Mouse (Mus musculus) forebrain, embryonic 14.5 days (tissue): ENCODE data around the gene Cst9. TPM values are rescaled to one million over a fixed set of nuclear protein-coding genes. Genes with fewer than 3 reads are reported as not detected.

Experiments
- ATAC-seq: fragments of 200-750 bp; cut with Nextera tagmentation; 2 replicates; pipeline ENCODE4 v1.8.0; 2017; ENCODE audit warnings: mild to moderate bottlenecking, moderate library complexity
- DNase-seq: peaks from one replicate; pipeline ENCODE4 v3.0.0-alpha.2; 2015; ENCODE audit warnings: low spot score
- H3K27ac ChIP-seq: fragments of 300-500 bp; sonication (generic); 2 replicates; pipeline ENCODE4 v1.5.1; 2014; ENCODE audit warnings: low read depth, mild to moderate bottlenecking, control low read depth, low read length, moderate library complexity
- H3K27me3 ChIP-seq: fragments of 300-500 bp; sonication (generic); replicated peaks from 2 replicates; pipeline ENCODE4 v1.6.1; 2014; ENCODE audit warnings: low read length, control low read depth, mixed read lengths; ENCODE audit not compliant: control insufficient read depth, insufficient read depth
- H3K36me3 ChIP-seq: fragments of 300-500 bp; sonication (generic); 2 replicates; pipeline ENCODE4 v1.6.1; 2014; ENCODE audit warnings: low read length, control low read depth; ENCODE audit not compliant: control insufficient read depth, insufficient read depth
- H3K4me1 ChIP-seq: fragments of 300-500 bp; sonication (generic); 2 replicates; pipeline ENCODE4 v1.6.1; 2014; ENCODE audit warnings: antibody characterized with exemption, low read length, control low read depth; ENCODE audit not compliant: control insufficient read depth, insufficient read depth
- H3K4me2 ChIP-seq: fragments of 300-500 bp; sonication (generic); 2 replicates; pipeline ENCODE4 v1.6.1; 2014; ENCODE audit warnings: mild to moderate bottlenecking, control low read depth, low read length
- H3K4me3 ChIP-seq: fragments of 300-500 bp; sonication (generic); 2 replicates; pipeline ENCODE4 v1.5.1; 2014; ENCODE audit warnings: low read depth, low read length, control low read depth
- H3K9ac ChIP-seq: fragments of 300-500 bp; sonication (generic); 2 replicates; pipeline ENCODE4 v1.6.1; 2014; ENCODE audit warnings: mild to moderate bottlenecking, low read length, control low read depth, moderate library complexity
- H3K9me3 ChIP-seq: fragments of 300-500 bp; sonication (generic); replicated peaks from 2 replicates; pipeline ENCODE4 v1.6.1; 2016; ENCODE audit warnings: low read length, control low read depth, mixed read lengths; ENCODE audit not compliant: control insufficient read depth
- WGBS: fragments of 180-500 bp; shearing (Covaris S2); extraction: QIAGEN DNeasy Blood & Tissue Kit; methylation state at CpG from one replicate; pipeline ENCODE4 v1.1.7; 2014; 5-methylcytosine and 5-hydroxymethylcytosine counted together
- polyA plus RNA-seq: library from polyadenylated mRNA; unstranded; fragments of >200 nt; fragmentation: Nextera tagmentation; extraction: Ambion mirVana; gene quantifications from 2 replicates; pipeline ENCODE4 v1.2.1, GENCODE M21; 2014

Cst9 gene
- polyA plus RNA-seq = not detected in 2 replicates

DNA sequence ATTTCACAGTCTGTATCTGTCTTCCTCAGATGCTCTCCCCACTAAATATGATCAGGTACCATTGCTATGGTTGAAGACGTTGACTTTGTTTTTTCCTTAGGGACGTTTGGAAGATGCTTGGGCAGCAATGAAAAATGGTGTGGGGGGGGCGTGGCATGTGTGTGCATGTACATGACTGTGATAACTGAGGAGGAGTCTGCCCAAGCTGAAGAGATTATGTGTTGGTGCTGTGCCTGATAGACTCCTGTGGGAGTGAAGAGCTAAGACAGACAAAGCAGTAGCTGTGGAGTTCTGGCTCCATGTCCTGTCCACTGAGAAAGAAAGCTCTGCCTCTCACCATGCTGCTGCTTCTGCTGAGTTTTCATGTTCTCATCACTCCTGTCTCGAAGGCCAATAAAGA lies at the start of gene Cst9:
Gene Cst9, plus strand, starts transcription at position 236 of the 400 bp plus-strand sequence.
- WGBS = 69% methylated on average over 4 of the region's 4 CpGs
- Histone ChIP-seq H3K27me3 (no peaks in the 10 kb centered on the region), H3K9ac (no peak within 1 kb of the TSS), H3K4me3 (no peak within 1 kb of the TSS), H3K4me1 (no peaks in the 10 kb centered on the region), H3K4me2 (no peak within 1 kb of the TSS), H3K36me3 (no peaks in the 10 kb centered on the region), H3K9me3 (no peaks in the 10 kb centered on the region), H3K27ac (no peak within 1 kb of the TSS)
- DNase-seq (no peak), ATAC-seq (no peak)

DNA sequence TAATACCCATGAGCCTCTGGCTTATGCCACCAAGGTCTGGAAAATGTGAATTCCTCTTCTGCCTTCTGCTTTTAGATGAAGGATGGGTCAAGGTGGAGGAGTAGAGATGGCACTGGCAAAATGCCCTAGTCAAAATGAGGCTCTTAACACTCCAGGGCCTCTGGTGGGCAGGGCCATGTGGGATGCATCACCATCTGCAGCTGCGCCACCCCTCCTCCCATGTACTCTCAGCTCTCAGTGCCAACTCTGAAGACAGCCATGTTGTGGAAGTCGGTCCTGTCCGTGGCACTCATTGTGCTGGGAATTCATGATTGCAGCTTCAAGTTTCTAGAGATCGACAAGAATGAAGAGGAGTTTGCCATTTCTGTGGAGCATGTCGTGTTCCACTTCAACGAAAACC lies 45.8 kb upstream of the Cst9 start, which contains the start of gene Cst12:
Gene Cst12, plus strand, starts transcription at position 220 of the 400 bp plus-strand sequence.
- no peak within 1 kb of the TSS for H3K4me3 ChIP-seq

DNA sequence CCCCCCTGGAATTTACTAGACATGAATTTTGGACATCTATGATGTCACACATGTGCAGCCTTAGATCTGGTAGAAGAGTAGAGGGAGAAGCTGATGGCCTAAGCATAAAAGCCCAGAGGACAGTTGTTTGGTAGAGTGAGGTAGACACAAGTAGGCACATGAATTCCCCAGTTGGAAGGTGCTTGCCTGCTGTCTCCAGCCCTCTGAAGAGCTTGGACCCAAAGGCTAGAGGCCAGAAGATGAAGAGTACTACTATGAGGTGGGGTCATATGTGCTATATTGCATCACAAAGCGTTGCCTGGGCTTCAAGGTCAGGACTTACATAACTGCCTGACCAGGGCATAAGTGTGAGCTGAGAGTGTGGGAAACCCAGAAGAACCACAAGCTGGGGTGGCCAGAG lies 36.5 kb upstream of the Cst9 start, which contains the start of gene Cst8:
Gene Cst8, plus strand, starts transcription at position 301 of the 400 bp plus-strand sequence.
- no peaks in the 10 kb centered on the region for H3K27me3 ChIP-seq
- DNase-seq = no peak
- H3K4me1 ChIP-seq = no peaks in the 10 kb centered on the region
- H3K4me3 ChIP-seq = no peak within 1 kb of the TSS
- H3K4me2 ChIP-seq = no peak within 1 kb of the TSS
- no peak within 1 kb of the TSS for H3K9ac ChIP-seq
- no peak for ATAC-seq
- WGBS = 79% methylated on average over 1 of the region's 1 CpGs
- no peaks in the 10 kb centered on the region for H3K9me3 ChIP-seq
- H3K27ac ChIP-seq = no peak within 1 kb of the TSS
- no peaks in the 10 kb centered on the region for H3K36me3 ChIP-seq

More for the DNA sequence above, 45.8 kb upstream of the Cst9 start, which contains the start of gene Cst12:
- H3K9ac ChIP-seq = no peak within 1 kb of the TSS
- H3K4me1 ChIP-seq = no peaks in the 10 kb centered on the region
- no peaks in the 10 kb centered on the region for H3K36me3 ChIP-seq
- 92% methylated on average over 6 of the region's 6 CpGs for WGBS
- H3K27me3 ChIP-seq = no peaks in the 10 kb centered on the region
- H3K4me2 ChIP-seq = no peak within 1 kb of the TSS
- no peaks in the 10 kb centered on the region for H3K9me3 ChIP-seq
- DNase-seq (no peak), ATAC-seq (no peak)
- no peak within 1 kb of the TSS for H3K27ac ChIP-seq

DNA sequence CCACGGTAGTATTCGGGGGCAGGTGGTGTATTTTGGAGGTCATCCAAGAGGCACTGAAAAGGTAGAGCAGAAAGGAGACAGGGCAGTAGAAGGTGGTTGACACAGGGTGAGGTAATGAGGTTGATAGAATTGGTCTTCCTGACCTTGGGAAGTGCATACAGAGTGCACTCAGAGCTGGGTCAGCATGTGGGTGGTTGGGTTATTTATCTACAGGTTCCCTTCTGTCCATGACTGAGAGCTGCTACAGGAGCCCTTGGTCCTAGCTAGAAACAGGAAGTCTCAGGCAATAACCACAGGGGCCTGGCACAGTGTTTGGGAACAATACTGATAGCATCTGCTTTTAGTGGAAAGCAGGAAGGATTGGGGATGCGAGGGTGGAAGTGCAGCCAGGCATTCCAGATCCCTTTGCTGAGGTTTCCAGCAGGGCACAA lies 33.4 kb upstream of the Cst9 start:
- Histone ChIP-seq H3K4me3 (no peak overlapping the region), H3K9me3 (no peaks in the 10 kb centered on the region), H3K36me3 (no peaks in the 10 kb centered on the region), H3K27ac (no peak overlapping the region), H3K27me3 (no peaks in the 10 kb centered on the region), H3K4me1 (no peaks in the 10 kb centered on the region), H3K9ac (no peak overlapping the region), H3K4me2 (no peak overlapping the region)
- no peak for ATAC-seq
- 66% methylated on average over 3 of the region's 3 CpGs for WGBS
- no peak for DNase-seq

- Histone ChIP-seq H3K4me3 (no peak overlapping the region), H3K4me1 (no peaks in the 10 kb centered on the region), H3K9me3 (no peaks in the 10 kb centered on the region), H3K9ac (no peak overlapping the region), H3K4me2 (no peak overlapping the region), H3K27me3 (no peaks in the 10 kb centered on the region), H3K27ac (no peak overlapping the region), H3K36me3 (no peaks in the 10 kb centered on the region)
- DNase-seq (no peak), ATAC-seq (no peak)
- WGBS = 84% methylated on average over 6 of the region's 6 CpGs
These were observed 28.3 kb upstream of the Cst9 start for GRCm38 (mm10) chr2:148806696-148807095.

GRCm38 (mm10) chr2:148819909-148820308 lies 15.0 kb upstream of the Cst9 start, which contains the start of gene Cst13:
Gene Cst13, plus strand, starts transcription at chr2:148820081.
- DNase-seq (no peak), ATAC-seq (no peak)
- Histone ChIP-seq H3K36me3 (no peaks in the 10 kb centered on the region), H3K9me3 (no peaks in the 10 kb centered on the region), H3K4me2 (no peak within 1 kb of the TSS), H3K27me3 (no peaks in the 10 kb centered on the region), H3K27ac (no peak within 1 kb of the TSS), H3K4me1 (no peaks in the 10 kb centered on the region), H3K4me3 (no peak within 1 kb of the TSS), H3K9ac (no peak within 1 kb of the TSS)

DNA sequence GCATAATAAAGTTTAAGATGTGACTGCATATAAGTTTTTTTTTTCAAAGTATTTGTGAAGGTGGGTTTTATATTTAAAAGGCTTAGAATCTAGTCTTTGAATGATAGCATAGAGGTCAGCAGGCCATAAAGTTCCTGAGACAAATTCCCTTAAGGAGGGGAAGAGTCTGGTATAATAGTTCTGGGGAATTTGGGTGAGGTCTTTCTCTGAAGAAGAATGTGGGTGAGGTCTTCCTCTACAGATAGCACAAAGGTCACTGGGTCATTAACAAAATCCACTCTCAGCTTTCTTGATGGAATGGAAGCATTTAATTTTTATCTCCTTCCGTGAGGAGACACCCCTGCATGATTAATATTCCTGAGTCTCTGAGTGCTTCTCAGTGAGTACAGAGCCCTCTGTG lies 9.0 kb upstream of the Cst9 start:
- no peaks in the 10 kb centered on the region for H3K4me1 ChIP-seq
- H3K36me3 ChIP-seq = no peaks in the 10 kb centered on the region
- no peaks in the 10 kb centered on the region for H3K9me3 ChIP-seq
- no peak for DNase-seq
- H3K9ac ChIP-seq = no peak overlapping the region
- H3K4me3 ChIP-seq = no peak overlapping the region
- no peaks in the 10 kb centered on the region for H3K27me3 ChIP-seq
- no peak overlapping the region for H3K4me2 ChIP-seq
- no peak for ATAC-seq
- 79% methylated on average over 1 of the region's 1 CpGs for WGBS
- no peak overlapping the region for H3K27ac ChIP-seq

- Histone ChIP-seq H3K27ac (no peak overlapping the region), H3K4me3 (no peak overlapping the region), H3K9ac (no peak overlapping the region), H3K9me3 (no peaks in the 10 kb centered on the region), H3K36me3 (no peaks in the 10 kb centered on the region), H3K27me3 (no peaks in the 10 kb centered on the region), H3K4me2 (no peak overlapping the region), H3K4me1 (no peaks in the 10 kb centered on the region)
- no peak for ATAC-seq
- no peak for DNase-seq
- 91% methylated on average over 5 of the region's 5 CpGs for WGBS
These were observed 3.3 kb downstream of the Cst9 start for GRCm38 (mm10) chr2:148838075-148838777.

- H3K27me3 ChIP-seq = no peaks in the 10 kb centered on the region
- DNase-seq (no peak), ATAC-seq (no peak)
- WGBS = 89% methylated on average over 2 of the region's 2 CpGs
- H3K9me3 ChIP-seq = no peaks in the 10 kb centered on the region
- no peaks in the 10 kb centered on the region for H3K36me3 ChIP-seq
- H3K4me2 ChIP-seq = no peak overlapping the region
- H3K4me1 ChIP-seq = no peaks in the 10 kb centered on the region
- H3K4me3 ChIP-seq = no peak overlapping the region
- H3K27ac ChIP-seq = no peak overlapping the region
- H3K9ac ChIP-seq = no peak overlapping the region
These were observed 4.3 kb downstream of the Cst9 start for GRCm38 (mm10) chr2:148839224-148839623.
